Mouse (Mus musculus) adrenal gland, postnatal 0 days (tissue): ENCODE measurements around the gene Lyrm7. TPM values are rescaled to one million over a fixed set of nuclear protein-coding genes. Genes with fewer than 3 reads are reported as not detected.

Source experiments
- polyA plus RNA-seq: library from polyadenylated mRNA; unstranded; fragments of >200 nt; fragmentation: Nextera tagmentation; extraction: Ambion mirVana; gene quantifications from 2 replicates; pipeline ENCODE4 v1.2.1, GENCODE M21; 2015

Lyrm7 gene
- polyA plus RNA-seq = 3.1 and 4.4 TPM in 2 replicates

GRCm38 (mm10) chr11:54860256-54861038 is at the start of gene Lyrm7:
Lyrm7 (minus strand) TSS chr11:54860916.

GRCm38 (mm10) chr11:54902333-54903323 is 41.9 kb upstream of the Lyrm7 start, which contains the start of gene Gpx3:
Gpx3 (plus strand) TSS chr11:54902453.

GRCm38 (mm10) chr11:54866119-54867048 is 5.7 kb upstream of the Lyrm7 start, which contains the start of gene Hint1:
Hint1 (plus strand) TSS chr11:54866383.

GRCm38 (mm10) chr11:54787488-54788474 is 72.9 kb downstream of the Lyrm7 start, which contains the start of gene Cdc42se2:
Cdc42se2 (minus strand) TSS chr11:54787675.

Other genes starting within 250 kb of the Lyrm7 start
- 39.3 and 42.7 TPM in 2 replicates for gene Cdc42se2, start 73.2 kb downstream of the Lyrm7 start, polyA plus RNA-seq
- gene Hint1, start 5.5 kb upstream of the Lyrm7 start, polyA plus RNA-seq = 952 and 1,287 TPM in 2 replicates
- 183 and 329 TPM in 2 replicates for gene Gpx3, start 41.5 kb upstream of the Lyrm7 start, polyA plus RNA-seq
- gene Tnip1, start 102.0 kb upstream of the Lyrm7 start, polyA plus RNA-seq = 21.4 and 41.3 TPM in 2 replicates
- 96.3 and 99.1 TPM in 2 replicates for gene Anxa6, start 172.5 kb upstream of the Lyrm7 start, polyA plus RNA-seq
- 2.9 and 4.7 TPM in 2 replicates for gene Ccdc69, start 217.2 kb upstream of the Lyrm7 start, polyA plus RNA-seq
- gene Gm2a, start 237.2 kb upstream of the Lyrm7 start, polyA plus RNA-seq = 81.5 and 184 TPM in 2 replicates